Comparison of ENCODE assay signal across 8 mouse cellular contexts in the genomic region with DNA sequence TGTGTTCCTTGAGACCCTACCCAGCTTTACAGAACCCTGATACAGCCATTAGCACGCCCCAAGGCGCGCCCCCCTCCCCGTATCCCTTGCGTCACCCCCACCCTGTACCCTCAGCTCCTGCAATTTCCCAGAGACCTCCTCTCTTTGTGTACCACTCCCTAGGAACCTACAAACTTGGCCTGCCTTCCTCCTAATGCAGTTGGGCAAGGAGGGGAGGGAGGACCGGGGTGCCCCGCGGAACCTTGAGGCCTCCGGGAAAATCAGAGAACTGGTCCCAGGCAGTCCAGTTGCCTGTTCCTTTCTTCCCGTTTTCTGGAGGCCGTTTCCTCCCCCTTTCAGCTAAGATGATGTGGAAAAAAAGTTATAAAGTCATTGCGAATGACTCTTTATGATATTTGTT. TPM values are rescaled to one million over a fixed set of nuclear protein-coding genes. Genes with fewer than 3 reads are reported as not detected.
DNase-seq lines count a peak whose midpoint lies in the region; ATAC-seq lines count a peak whose summit lies in the region.

No protein-coding gene starts in this region.

- peak overlapping the region; percentile 79 for H3K9ac ChIP-seq in liver, embryonic 11.5 days (ENCODE audit: low read depth, low read length)
- H3K9ac ChIP-seq in hindbrain, embryonic 16.5 days (ENCODE audit: low read depth, low read length), result peak overlapping the region; percentile 84
- H3K9ac ChIP-seq in midbrain, embryonic 12.5 days (replicated peaks), result peak overlapping the region; percentile 73

- H3K4me2 ChIP-seq in liver, embryonic 11.5 days, result peak overlapping the region; percentile 99
- H3K4me2 ChIP-seq in hindbrain, embryonic 16.5 days (ENCODE audit: low read length), result peak overlapping the region; percentile 95
- peak overlapping the region; percentile 95 for H3K4me2 ChIP-seq in midbrain, embryonic 12.5 days (replicated peaks)

- no peak for DNase-seq in liver, embryonic 11.5 days (ENCODE audit: low spot score)
- no peak for DNase-seq in liver
- peak; percentile 9 for DNase-seq in embryo, embryonic 11.5 days (ENCODE audit: low read depth, low spot score)
- DNase-seq in layer of hippocampus, postnatal 10 days (ENCODE audit: low spot score in 2 of 2), result no peak
- no peak for DNase-seq in left cerebral cortex, postnatal 10 days (ENCODE audit: extremely low spot score in 1 of 2, low spot score in 2 of 2)

- 19% methylated on average over 12 of the region's 12 CpGs for WGBS in liver, embryonic 11.5 days
- WGBS in hindbrain, embryonic 16.5 days, result 9% methylated on average over 12 of the region's 12 CpGs
- WGBS in midbrain, embryonic 12.5 days, result 7% methylated on average over 12 of the region's 12 CpGs

- intact Hi-C loops in left cerebral cortex, postnatal 10 days (cut with DNase I), result loop anchor here (10.0 kb wide), 1 partner anchor 335 kb away; a partner anchor contains a TSS

- H3K36me3 ChIP-seq in liver, embryonic 11.5 days (ENCODE audit: control insufficient read depth, insufficient read depth, low read length), result no peaks in the 10 kb centered on the region
- no peaks in the 10 kb centered on the region for H3K36me3 ChIP-seq in hindbrain, embryonic 16.5 days (ENCODE audit: control insufficient read depth, insufficient read depth, low read length)
- no peaks in the 10 kb centered on the region for H3K36me3 ChIP-seq in midbrain, embryonic 12.5 days

- no peak for ATAC-seq in liver, embryonic 11.5 days (replicated peaks; ENCODE audit: low FRiP score)
- ATAC-seq in hindbrain, embryonic 16.5 days, result 0 out of 2 replicates have a peak, but pooled peaks have one; percentile 5
- ATAC-seq in midbrain, embryonic 12.5 days (ENCODE audit: low FRiP score, low read depth), result no peak
- ATAC-seq in megakaryocyte-erythroid progenitor cell, adult 5-6 weeks (replicated peaks; ENCODE audit: low FRiP score, low TSS enrichment, poor library complexity, severe bottlenecking), result no peak

- H3K4me3 ChIP-seq in liver, embryonic 11.5 days (ENCODE audit: low read depth, low read length), result peak overlapping the region; percentile 83
- peak overlapping the region; percentile 79 for H3K4me3 ChIP-seq in hindbrain, embryonic 16.5 days (ENCODE audit: low read length)
- H3K4me3 ChIP-seq in midbrain, embryonic 12.5 days, result peak overlapping the region; percentile 74

- H3K4me1 ChIP-seq in liver, embryonic 11.5 days (replicated peaks; ENCODE audit: control insufficient read depth, insufficient read depth, low read length), result peaks cover 9% of the 10 kb centered on the region
- H3K4me1 ChIP-seq in hindbrain, embryonic 16.5 days (ENCODE audit: control insufficient read depth, insufficient read depth, low read depth, low read length), result peaks cover 10% of the 10 kb centered on the region
- peaks cover 6% of the 10 kb centered on the region; the same call in 1 of the 2 replicates for H3K4me1 ChIP-seq in midbrain, embryonic 12.5 days

- H3K27ac ChIP-seq in liver, embryonic 11.5 days (ENCODE audit: low read depth, low read length), result no peak overlapping the region
- no peak overlapping the region for H3K27ac ChIP-seq in hindbrain, embryonic 16.5 days (ENCODE audit: low read depth, low read length)
- no peak overlapping the region for H3K27ac ChIP-seq in midbrain, embryonic 12.5 days (replicated peaks)

- no peaks in the 10 kb centered on the region; the same call in 1 of the 2 replicates for H3K27me3 ChIP-seq in liver, embryonic 11.5 days (replicated peaks; ENCODE audit: control insufficient read depth, insufficient read depth, low read length)
- no peaks in the 10 kb centered on the region for H3K27me3 ChIP-seq in hindbrain, embryonic 16.5 days (replicated peaks; ENCODE audit: control insufficient read depth, insufficient read depth, low read length)
- H3K27me3 ChIP-seq in midbrain, embryonic 12.5 days, result peaks cover 10% of the 10 kb centered on the region

- H3K9me3 ChIP-seq in liver, embryonic 11.5 days (ENCODE audit: control insufficient read depth, low read length), result no peaks in the 10 kb centered on the region
- H3K9me3 ChIP-seq in hindbrain, embryonic 16.5 days (ENCODE audit: control insufficient read depth, low read length), result no peaks in the 10 kb centered on the region
- no peaks in the 10 kb centered on the region for H3K9me3 ChIP-seq in midbrain, embryonic 12.5 days

RNA-seq across cellular contexts. Expression of a gene that starts 1.3 kb away (rescaled TPM):
- polyA plus RNA-seq in liver, embryonic 11.5 days (2014; fragmentation: Nextera tagmentation; extraction: Ambion mirVana), result 13.2 and 13.4 TPM in 2 replicates
- polyA plus RNA-seq in hindbrain, embryonic 16.5 days (2015; fragmentation: Nextera tagmentation; extraction: Ambion mirVana), result 13.8 and 16.0 TPM in 2 replicates
- 15.2 and 16.0 TPM in 2 replicates for polyA plus RNA-seq in midbrain, embryonic 12.5 days (2016; fragmentation: Nextera tagmentation; extraction: Ambion mirVana)
- total RNA-seq in layer of hippocampus, postnatal 10 days (2021), result 10 to 100 TPM; 19.7 to 24.4 TPM
- total RNA-seq in left cerebral cortex, postnatal 10 days (2021), result 10 to 100 TPM; 25.2 to 28.1 TPM
- total RNA-seq in megakaryocyte-erythroid progenitor cell, adult 5-6 weeks (2014; fragmentation: Nextera tagmentation), result 24.9 and 33.7 TPM in 2 replicates
- 13.9 and 29.8 TPM in 2 replicates for total RNA-seq in megakaryocyte-erythroid progenitor cell, adult 5-6 weeks (2017)

RNA-seq across cellular contexts. Expression of a gene that starts 43.2 kb away (rescaled TPM):
- 116 and 119 TPM in 2 replicates for polyA plus RNA-seq in liver, embryonic 11.5 days (2014; fragmentation: Nextera tagmentation; extraction: Ambion mirVana)
- polyA plus RNA-seq in hindbrain, embryonic 16.5 days (2015; fragmentation: Nextera tagmentation; extraction: Ambion mirVana), result 97.7 and 105 TPM in 2 replicates
- 105 and 119 TPM in 2 replicates for polyA plus RNA-seq in midbrain, embryonic 12.5 days (2016; fragmentation: Nextera tagmentation; extraction: Ambion mirVana)
- total RNA-seq in layer of hippocampus, postnatal 10 days (2021), result 100 to 1,000 TPM; 182 to 208 TPM
- total RNA-seq in left cerebral cortex, postnatal 10 days (2021), result 100 to 1,000 TPM; 220 to 249 TPM
- 136 and 180 TPM in 2 replicates for total RNA-seq in megakaryocyte-erythroid progenitor cell, adult 5-6 weeks (2014; fragmentation: Nextera tagmentation)
- total RNA-seq in megakaryocyte-erythroid progenitor cell, adult 5-6 weeks (2017), result 91.7 and 104 TPM in 2 replicates
